Mouse (Mus musculus) hindbrain, embryonic 13.5 days (tissue): ENCODE measurements at regions not wholly inside any gene's neighbourhood (a gene's known extent, or its start where the extent isn't known, plus 50 kb on each side); places are given as distances from the start of the nearest gene placed in this dataset.
A peak's percentile ranks its signal among the peaks of the same experiment; 100 is the strongest.

ENCODE experiments used
- ATAC-seq: fragments of 200-750 bp; cut with Nextera tagmentation; 2 replicates; pipeline ENCODE4 v1.8.0; 2017; ENCODE audit warnings: moderate TSS enrichment; ENCODE audit not compliant: low FRiP score
- H3K27ac ChIP-seq: fragments of 300-500 bp; sonication (generic); 2 replicates; pipeline ENCODE4 v1.5.1; 2015; ENCODE audit warnings: inconsistent platforms, mild to moderate bottlenecking, moderate library complexity
- H3K27me3 ChIP-seq: fragments of 300-500 bp; sonication (generic); 2 replicates; pipeline ENCODE4 v1.6.1; 2015; ENCODE audit warnings: mild to moderate bottlenecking, inconsistent platforms
- H3K36me3 ChIP-seq: fragments of 300-500 bp; sonication (generic); 2 replicates; pipeline ENCODE4 v1.6.1; 2015; ENCODE audit warnings: mild to moderate bottlenecking, inconsistent platforms
- H3K4me1 ChIP-seq: fragments of 300-500 bp; sonication (generic); replicated peaks from 2 replicates; pipeline ENCODE4 v1.6.1; 2015; ENCODE audit warnings: inconsistent platforms
- H3K4me2 ChIP-seq: fragments of 300-500 bp; sonication (generic); 2 replicates; pipeline ENCODE4 v1.6.1; 2015; ENCODE audit warnings: inconsistent platforms, mild to moderate bottlenecking, moderate library complexity
- H3K4me3 ChIP-seq: fragments of 300-500 bp; sonication (generic); 2 replicates; pipeline ENCODE4 v1.5.1; 2015; ENCODE audit warnings: mild to moderate bottlenecking, inconsistent platforms
- H3K9ac ChIP-seq: fragments of 300-500 bp; sonication (generic); 2 replicates; pipeline ENCODE4 v1.6.1; 2015; ENCODE audit warnings: mild to moderate bottlenecking, inconsistent platforms
- H3K9me3 ChIP-seq: fragments of 300-500 bp; sonication (generic); 2 replicates; pipeline ENCODE4 v1.6.1; 2016; ENCODE audit warnings: inconsistent platforms
- WGBS: fragments of 180-500 bp; shearing (Covaris S2); methylation state at CpG from one replicate; pipeline ENCODE4 v1.1.7; 2015; 5-methylcytosine and 5-hydroxymethylcytosine counted together

- H3K4me1 ChIP-seq = peaks cover 13% of the 10 kb centered on the region
- H3K4me3 ChIP-seq = no peak overlapping the region
- H3K27ac ChIP-seq = no peak overlapping the region
- peaks cover 28% of the 10 kb centered on the region; the same call in 1 of the 2 replicates for H3K27me3 ChIP-seq
- H3K9ac ChIP-seq = no peak overlapping the region
- ATAC-seq = no peak
- no peaks in the 10 kb centered on the region for H3K9me3 ChIP-seq
- H3K4me2 ChIP-seq = no peak overlapping the region
- WGBS = 16% methylated on average over 5 of the region's 5 CpGs
- no peaks in the 10 kb centered on the region for H3K36me3 ChIP-seq
Observed at GRCm38 (mm10) chr11:57933065-57933464, 75.8 kb upstream of the Larp1 start.

DNA sequence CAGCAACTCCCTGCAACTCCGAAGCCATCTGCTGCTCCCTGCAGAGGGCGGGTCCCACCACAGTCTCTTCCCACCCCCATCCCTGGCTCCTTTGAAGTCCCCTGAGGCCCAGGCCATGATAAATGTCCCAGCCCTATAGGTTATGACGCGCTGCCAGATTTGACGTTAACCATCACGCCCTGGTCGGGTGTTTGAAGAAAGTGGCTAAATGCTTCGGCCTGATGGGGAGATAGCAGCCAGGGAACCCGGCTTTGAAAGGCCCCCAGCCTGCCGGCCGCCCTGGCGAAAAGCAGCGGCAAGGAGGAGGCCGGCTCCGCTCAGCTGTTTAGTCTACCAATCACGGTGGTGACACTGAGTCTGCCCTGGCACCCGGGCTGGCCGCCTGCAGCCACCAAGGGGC lies 79.4 kb upstream of the Larp1 start:
- H3K27me3 ChIP-seq = peaks cover 24% of the 10 kb centered on the region; the same call in 1 of the 2 replicates
- H3K4me3 ChIP-seq = peak overlapping the region; percentile 20
- peaks cover 12% of the 10 kb centered on the region for H3K4me1 ChIP-seq
- H3K36me3 ChIP-seq = no peaks in the 10 kb centered on the region
- H3K27ac ChIP-seq = no peak overlapping the region
- no peaks in the 10 kb centered on the region for H3K9me3 ChIP-seq
- H3K4me2 ChIP-seq = peak overlapping the region; percentile 43
- no peak for ATAC-seq
- peak overlapping the region; percentile 58; the same call in 1 of the 2 replicates for H3K9ac ChIP-seq
- 5% methylated on average over 18 of the region's 18 CpGs for WGBS

- H3K27me3 ChIP-seq = no peaks in the 10 kb centered on the region
- peaks cover 7% of the 10 kb centered on the region; the same call in 1 of the 2 replicates for H3K4me1 ChIP-seq
- ATAC-seq = no peak
- no peak overlapping the region for H3K9ac ChIP-seq
- H3K9me3 ChIP-seq = no peaks in the 10 kb centered on the region
- no peak overlapping the region for H3K4me2 ChIP-seq
- H3K4me3 ChIP-seq = no peak overlapping the region
- no peak overlapping the region for H3K27ac ChIP-seq
- 88% methylated on average over 2 of the region's 2 CpGs for WGBS
- no peaks in the 10 kb centered on the region for H3K36me3 ChIP-seq
Observed at GRCm38 (mm10) chr11:57920263-57920662, 87.6 kb upstream of the Hand1 start.

- Histone ChIP-seq H3K27me3 (no peaks in the 10 kb centered on the region), H3K36me3 (no peaks in the 10 kb centered on the region), H3K4me3 (no peak overlapping the region), H3K9me3 (no peaks in the 10 kb centered on the region), H3K4me2 (no peak overlapping the region), H3K9ac (no peak overlapping the region), H3K4me1 (peaks cover 7% of the 10 kb centered on the region; the same call in 1 of the 2 replicates), H3K27ac (no peak overlapping the region)
- no peak for ATAC-seq
- 85% methylated on average over 18 of the region's 18 CpGs for WGBS
Observed at GRCm38 (mm10) chr11:57918447-57919059, 85.9 kb upstream of the Hand1 start.

- Histone ChIP-seq H3K27ac (no peak overlapping the region), H3K27me3 (no peaks in the 10 kb centered on the region), H3K9ac (no peak overlapping the region), H3K9me3 (no peaks in the 10 kb centered on the region), H3K4me1 (peaks cover 7% of the 10 kb centered on the region; the same call in 1 of the 2 replicates), H3K4me3 (no peak overlapping the region), H3K36me3 (no peaks in the 10 kb centered on the region), H3K4me2 (no peak overlapping the region)
- WGBS = 77% methylated on average over 5 of the region's 5 CpGs
- no peak for ATAC-seq
Observed at GRCm38 (mm10) chr11:57917974-57918373, 85.4 kb upstream of the Hand1 start.

DNA sequence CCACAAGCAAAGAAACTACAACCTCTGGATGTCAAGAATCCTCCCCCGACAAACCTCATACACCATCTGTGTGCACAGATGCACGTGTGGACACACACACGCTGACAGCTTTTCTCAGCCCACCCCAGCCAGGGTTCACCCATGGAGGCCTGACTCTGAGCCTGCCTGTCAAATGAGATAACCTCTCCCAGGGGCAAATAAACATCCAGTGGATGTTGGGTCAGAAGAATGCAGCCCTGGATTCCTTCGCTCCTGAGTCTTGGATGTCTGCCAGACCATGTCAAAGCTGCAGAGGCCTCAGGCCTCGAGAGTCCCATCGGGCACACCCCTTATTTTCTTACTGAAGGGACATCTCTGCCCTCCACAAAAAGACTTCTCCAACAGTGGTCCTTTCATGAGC lies 83.4 kb upstream of the Hand1 start:
- 50% methylated on average over 6 of the region's 6 CpGs for WGBS
- H3K27ac ChIP-seq = no peak overlapping the region
- H3K9ac ChIP-seq = no peak overlapping the region
- H3K36me3 ChIP-seq = no peaks in the 10 kb centered on the region
- H3K27me3 ChIP-seq = no peaks in the 10 kb centered on the region
- H3K4me1 ChIP-seq = peaks cover 7% of the 10 kb centered on the region; the same call in 1 of the 2 replicates
- ATAC-seq = no peak
- no peak overlapping the region for H3K4me3 ChIP-seq
- H3K9me3 ChIP-seq = no peaks in the 10 kb centered on the region
- H3K4me2 ChIP-seq = no peak overlapping the region

- no peak overlapping the region for H3K4me3 ChIP-seq
- no peak overlapping the region for H3K27ac ChIP-seq
- H3K36me3 ChIP-seq = no peaks in the 10 kb centered on the region
- H3K4me2 ChIP-seq = no peak overlapping the region
- peaks cover 7% of the 10 kb centered on the region; the same call in 1 of the 2 replicates for H3K4me1 ChIP-seq
- no peak overlapping the region for H3K9ac ChIP-seq
- ATAC-seq = no peak
- H3K9me3 ChIP-seq = no peaks in the 10 kb centered on the region
- no peaks in the 10 kb centered on the region for H3K27me3 ChIP-seq
- 85% methylated on average over 3 of the region's 3 CpGs for WGBS
Observed at GRCm38 (mm10) chr11:57913801-57914560, 81.4 kb upstream of the Hand1 start.

DNA sequence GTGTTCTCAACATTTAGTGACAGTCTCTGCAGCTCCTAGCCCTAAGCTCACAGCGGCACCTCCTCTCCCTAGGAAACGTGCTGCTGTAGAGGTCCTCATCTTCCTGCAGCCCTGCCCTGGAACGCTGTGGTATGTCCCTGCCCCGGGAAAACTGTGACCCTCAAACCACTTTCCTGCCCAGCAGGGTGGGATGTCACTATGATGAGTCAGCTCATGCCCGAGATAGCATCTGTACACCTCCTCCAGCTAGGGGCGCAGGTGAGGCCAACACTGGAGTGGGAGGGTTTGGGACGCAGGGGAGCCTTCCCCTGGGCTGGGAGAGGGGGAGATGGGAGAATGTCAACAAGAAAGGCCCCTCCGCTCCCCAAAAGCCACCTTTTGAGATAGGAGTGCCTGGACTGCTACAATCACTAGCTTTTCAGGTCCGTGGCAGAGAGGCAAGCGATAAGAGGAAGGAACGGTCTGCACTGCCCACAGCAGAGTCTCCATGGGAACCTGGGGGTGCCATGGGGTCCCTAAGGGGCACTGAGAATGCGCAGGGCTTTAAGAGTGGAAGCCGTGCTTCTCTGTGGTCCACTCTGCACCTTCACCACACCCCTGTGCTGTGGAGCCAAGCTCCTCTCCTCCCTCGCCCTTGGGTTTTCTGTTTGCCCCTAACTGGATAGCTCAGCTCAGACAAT lies 80.5 kb upstream of the Hand1 start:
- Histone ChIP-seq H3K4me3 (no peak overlapping the region), H3K27ac (no peak overlapping the region), H3K4me1 (peaks cover 7% of the 10 kb centered on the region; the same call in 1 of the 2 replicates), H3K27me3 (no peaks in the 10 kb centered on the region), H3K9me3 (no peaks in the 10 kb centered on the region), H3K9ac (no peak overlapping the region), H3K36me3 (no peaks in the 10 kb centered on the region), H3K4me2 (no peak overlapping the region)
- ATAC-seq = no peak
- 51% methylated on average over 14 of the region's 14 CpGs for WGBS

- Histone ChIP-seq H3K9ac (no peak overlapping the region), H3K4me3 (no peak overlapping the region), H3K4me2 (no peak overlapping the region), H3K27ac (no peak overlapping the region), H3K27me3 (no peaks in the 10 kb centered on the region), H3K36me3 (no peaks in the 10 kb centered on the region), H3K9me3 (no peaks in the 10 kb centered on the region), H3K4me1 (peaks cover 7% of the 10 kb centered on the region; the same call in 1 of the 2 replicates)
- 57% methylated on average over 10 of the region's 10 CpGs for whole genome bisulfite sequencing
- no peak for ATAC-seq
Observed at GRCm38 (mm10) chr11:57911698-57912283, 79.2 kb upstream of the Hand1 start.

- H3K27me3 ChIP-seq = no peaks in the 10 kb centered on the region
- H3K4me1 ChIP-seq = no peaks in the 10 kb centered on the region
- H3K4me2 ChIP-seq = no peak overlapping the region
- no peak overlapping the region for H3K4me3 ChIP-seq
- WGBS = 57% methylated on average over 9 of the region's 9 CpGs
- H3K36me3 ChIP-seq = no peaks in the 10 kb centered on the region
- no peaks in the 10 kb centered on the region for H3K9me3 ChIP-seq
- ATAC-seq = no peak
- no peak overlapping the region for H3K9ac ChIP-seq
- H3K27ac ChIP-seq = no peak overlapping the region
Observed at GRCm38 (mm10) chr11:57904216-57904615, 71.6 kb upstream of the Hand1 start.

DNA sequence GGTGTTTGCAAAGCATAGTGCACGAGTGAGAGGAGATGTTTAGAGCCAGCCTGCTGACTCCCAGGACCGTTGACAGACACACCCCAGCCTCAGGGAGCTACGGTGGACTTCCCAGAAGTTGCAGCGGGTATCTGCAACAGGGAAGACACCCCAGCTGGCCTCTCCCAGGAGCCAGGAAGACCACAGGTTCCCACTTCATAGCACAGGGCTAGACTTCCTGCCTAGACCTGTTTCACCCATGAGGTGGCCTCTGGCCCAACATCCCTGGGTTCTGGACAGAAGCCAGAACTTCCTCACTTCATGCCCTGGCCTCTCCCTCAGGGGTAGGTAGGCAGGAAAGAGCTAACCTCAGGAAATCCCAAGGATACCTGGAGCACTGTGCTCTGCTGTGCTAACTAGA lies 66.7 kb upstream of the Hand1 start:
- Histone ChIP-seq H3K27ac (no peak overlapping the region), H3K36me3 (no peaks in the 10 kb centered on the region), H3K9ac (no peak overlapping the region), H3K4me1 (no peaks in the 10 kb centered on the region), H3K4me2 (no peak overlapping the region), H3K27me3 (no peaks in the 10 kb centered on the region), H3K4me3 (no peak overlapping the region), H3K9me3 (no peaks in the 10 kb centered on the region; the same call in 1 of the 2 replicates)
- ATAC-seq = no peak
- WGBS = 82% methylated on average over 4 of the region's 4 CpGs

DNA sequence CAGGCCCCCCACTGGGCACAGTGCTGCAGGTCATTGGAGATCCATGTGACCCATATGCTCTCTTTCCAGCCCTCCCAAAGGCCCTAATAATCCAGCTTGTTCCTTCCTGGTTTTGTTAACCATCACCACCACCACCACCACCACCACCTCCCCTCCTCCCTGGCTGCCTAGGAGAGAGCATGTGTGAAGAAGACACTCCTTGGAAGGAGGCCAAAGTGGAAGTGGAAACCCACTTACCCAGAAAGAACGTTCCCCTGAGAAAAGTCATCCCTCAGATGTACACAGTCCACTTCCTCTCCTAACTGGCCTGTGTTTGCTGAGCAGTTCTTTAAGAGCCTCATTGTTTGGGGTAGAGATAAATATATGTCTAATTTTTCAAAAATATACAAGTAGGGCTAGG lies 62.9 kb upstream of the Hand1 start:
- H3K4me1 ChIP-seq = no peaks in the 10 kb centered on the region
- H3K27me3 ChIP-seq = no peaks in the 10 kb centered on the region
- H3K9me3 ChIP-seq = no peaks in the 10 kb centered on the region; the same call in 1 of the 2 replicates
- no peak overlapping the region for H3K9ac ChIP-seq
- no peak overlapping the region for H3K4me3 ChIP-seq
- WGBS = 76% methylated on average over 1 of the region's 1 CpGs
- H3K4me2 ChIP-seq = no peak overlapping the region
- no peaks in the 10 kb centered on the region for H3K36me3 ChIP-seq
- no peak overlapping the region for H3K27ac ChIP-seq
- ATAC-seq = no peak
